Mouse (Mus musculus) MEL (cell line): ENCODE measurements around the gene Col23a1. TPM values are rescaled to one million over a fixed set of nuclear protein-coding genes. Genes with fewer than 3 reads are reported as not detected.

Source experiments
- DNase-seq: peaks from one replicate; pipeline ENCODE4 v3.0.0; 2011; ENCODE audit warnings: low read depth, low spot score
- H3K27ac ChIP-seq: 2 replicates; pipeline ENCODE4 v1.5.1; 2012; ENCODE audit warnings: low read depth, mild to moderate bottlenecking, control low read depth, low read length, moderate library complexity; ENCODE audit not compliant: control insufficient read depth
- H3K27me3 ChIP-seq, 2 experiments: fragments of 150-350 bp in 1 of 2; sonication (generic) in 1 of 2; 2 replicates each; pipeline ENCODE4 v1.6.1; 2012; ENCODE audit warnings: low read length in 2 of 2, mild to moderate bottlenecking in 2 of 2, improper control_type of control experiment in 1 of 2, moderate library complexity in 1 of 2; ENCODE audit not compliant: insufficient read depth in 2 of 2, control insufficient read depth in 1 of 2
- H3K36me3 ChIP-seq, 2 experiments: 2 replicates each; pipeline ENCODE4 v1.6.1; 2012 to 2014; ENCODE audit warnings: low read length in 2 of 2, improper control_type of control experiment in 1 of 2, inconsistent platforms in 1 of 2, mild to moderate bottlenecking in 1 of 2; ENCODE audit not compliant: insufficient read depth in 2 of 2, control insufficient read depth in 1 of 2
- H3K4me1 ChIP-seq, 2 experiments: fragments of 150-350 bp in 1 of 2; sonication (generic) in 1 of 2; 2 replicates each; pipeline ENCODE4 v1.6.1; 2012; ENCODE audit warnings: low read length in 2 of 2, improper control_type of control experiment in 1 of 2, mild to moderate bottlenecking in 1 of 2; ENCODE audit not compliant: insufficient read depth in 2 of 2, control insufficient read depth in 1 of 2
- H3K4me3 ChIP-seq, 2 experiments: fragments of 150-350 bp in 1 of 2; sonication (generic) in 1 of 2; 2 replicates each; pipeline ENCODE4 v1.5.1; 2012; ENCODE audit warnings: low read depth in 2 of 2, low read length in 2 of 2, mild to moderate bottlenecking in 2 of 2, moderate library complexity in 2 of 2, control low read depth in 1 of 2, improper control_type of control experiment in 1 of 2; ENCODE audit not compliant: control insufficient read depth in 1 of 2, insufficient read depth in 1 of 2
- H3K79me2 ChIP-seq: 2 replicates; pipeline ENCODE4 v1.6.1; 2012; ENCODE audit warnings: mild to moderate bottlenecking, low read length, moderate library complexity; ENCODE audit not compliant: control insufficient read depth, poor library complexity, insufficient read depth
- H3K9ac ChIP-seq: 2 replicates; pipeline ENCODE4 v1.6.1; 2012; ENCODE audit warnings: low read depth, mild to moderate bottlenecking, control low read depth, low read length, moderate library complexity; ENCODE audit not compliant: control insufficient read depth, poor library complexity, severe bottlenecking
- H3K9me3 ChIP-seq: fragments of 150-350 bp; sonication (generic); replicated peaks from 2 replicates; pipeline ENCODE4 v1.6.1; 2012; ENCODE audit warnings: mild to moderate bottlenecking, low read length, improper control_type of control experiment, moderate library complexity; ENCODE audit not compliant: insufficient read depth
- BHLHE40 ChIP-seq: IDR thresholded peaks from 2 replicates; pipeline ENCODE4 v1.6.1; 2012; ENCODE audit warnings: low read depth, mild to moderate bottlenecking, inconsistent platforms, low read length, improper control_type of control experiment, borderline replicate concordance
- CHD2 ChIP-seq: IDR thresholded peaks from 2 replicates; pipeline ENCODE4 v1.6.1; 2011; ENCODE audit warnings: low read length, improper control_type of control experiment
- EP300 ChIP-seq, 2 experiments: IDR thresholded peaks; 2 replicates each; pipeline ENCODE4 v1.6.1; 2011; ENCODE audit warnings: improper control_type of control experiment in 2 of 2, low read length in 2 of 2, low read depth in 1 of 2, mild to moderate bottlenecking in 1 of 2
- ETS1 ChIP-seq: IDR thresholded peaks from 2 replicates; pipeline ENCODE4 v1.6.1; 2012; ENCODE audit warnings: low read depth, mild to moderate bottlenecking, inconsistent platforms, low read length, improper control_type of control experiment, moderate library complexity
- GABPA ChIP-seq: IDR thresholded peaks from 2 replicates; pipeline ENCODE4 v1.6.1; 2012; ENCODE audit warnings: low read depth, mild to moderate bottlenecking, inconsistent platforms, low read length, improper control_type of control experiment, moderate library complexity
- GATA1 ChIP-seq: IDR thresholded peaks from 2 replicates; pipeline ENCODE4 v1.6.1; 2011; ENCODE audit warnings: low read depth, low read length, improper control_type of control experiment
- HCFC1 ChIP-seq: IDR thresholded peaks from 2 replicates; pipeline ENCODE4 v1.6.1; 2012; ENCODE audit warnings: low read depth, mild to moderate bottlenecking, inconsistent platforms, low read length, improper control_type of control experiment, moderate library complexity
- MAFK ChIP-seq: IDR thresholded peaks from 2 replicates; pipeline ENCODE4 v1.6.1; 2011; ENCODE audit warnings: low read depth, mild to moderate bottlenecking, low read length, improper control_type of control experiment, borderline replicate concordance
- MAZ ChIP-seq: IDR thresholded peaks from 2 replicates; pipeline ENCODE4 v1.6.1; 2012; ENCODE audit warnings: low read depth, mild to moderate bottlenecking, inconsistent platforms, low read length, improper control_type of control experiment
- MEF2A ChIP-seq: IDR thresholded peaks from 2 replicates; pipeline ENCODE4 v1.6.1; 2014; ENCODE audit warnings: low read depth, mild to moderate bottlenecking, inconsistent platforms, low read length, improper control_type of control experiment; ENCODE audit not compliant: poor library complexity, insufficient replicate concordance, severe bottlenecking; ENCODE audit errors: extremely low read depth
- MXI1 ChIP-seq: IDR thresholded peaks from 2 replicates; pipeline ENCODE4 v1.6.1; 2011; ENCODE audit warnings: mild to moderate bottlenecking, low read depth, low read length, improper control_type of control experiment
- MYB ChIP-seq: IDR thresholded peaks from 2 replicates; pipeline ENCODE4 v1.6.1; 2011; ENCODE audit warnings: mild to moderate bottlenecking, low read depth, low read length, improper control_type of control experiment
- MYC ChIP-seq: IDR thresholded peaks from 2 replicates; pipeline ENCODE4 v1.6.1; 2011; ENCODE audit warnings: low read depth, mild to moderate bottlenecking, low read length, improper control_type of control experiment, moderate library complexity
- NRF1 ChIP-seq: IDR thresholded peaks from 2 replicates; pipeline ENCODE4 v1.6.1; 2014; ENCODE audit warnings: low read depth, mild to moderate bottlenecking, inconsistent platforms, low read length, improper control_type of control experiment, moderate library complexity; ENCODE audit not compliant: poor library complexity, insufficient read depth, severe bottlenecking
- POLR2A ChIP-seq, 2 experiments: IDR thresholded peaks; 2 replicates each; pipeline ENCODE4 v1.6.1; 2011 to 2012; ENCODE audit warnings: low read length in 2 of 2, mild to moderate bottlenecking in 2 of 2, control low read depth in 1 of 2, improper control_type of control experiment in 1 of 2, low read depth in 1 of 2, moderate library complexity in 1 of 2; ENCODE audit not compliant: control insufficient read depth in 1 of 2, insufficient read depth in 1 of 2, poor library complexity in 1 of 2
- POLR2AphosphoS2 ChIP-seq: IDR thresholded peaks from 2 replicates; pipeline ENCODE4 v1.6.1; 2011; ENCODE audit warnings: low read length, improper control_type of control experiment
- POLR2AphosphoS5 ChIP-seq: IDR thresholded peaks from 2 replicates; pipeline ENCODE4 v1.6.1; 2012; ENCODE audit warnings: low read depth, borderline replicate concordance, mild to moderate bottlenecking, inconsistent platforms, low read length, moderate library complexity, mixed read lengths
- RAD21 ChIP-seq: IDR thresholded peaks from 2 replicates; pipeline ENCODE4 v1.6.1; 2011; ENCODE audit warnings: mild to moderate bottlenecking, low read depth, low read length, improper control_type of control experiment
- RCOR1 ChIP-seq: IDR thresholded peaks from 2 replicates; pipeline ENCODE4 v1.6.1; 2012; ENCODE audit warnings: low read depth, mild to moderate bottlenecking, inconsistent platforms, low read length, improper control_type of control experiment
- USF1 ChIP-seq: IDR thresholded peaks from 2 replicates; pipeline ENCODE4 v1.6.1; 2014; ENCODE audit warnings: low read depth, mild to moderate bottlenecking, inconsistent platforms, low read length, improper control_type of control experiment, moderate library complexity
- USF2 ChIP-seq, 2 experiments: IDR thresholded peaks; 2 replicates each; pipeline ENCODE4 v1.6.1; 2011 to 2012; ENCODE audit warnings: improper control_type of control experiment in 2 of 2, low read length in 2 of 2, borderline replicate concordance in 1 of 2, inconsistent platforms in 1 of 2, low read depth in 1 of 2, mild to moderate bottlenecking in 1 of 2; ENCODE audit not compliant: insufficient read depth in 1 of 2
- ZKSCAN1 ChIP-seq: IDR thresholded peaks from 2 replicates; pipeline ENCODE4 v1.6.1; 2012; ENCODE audit warnings: low read depth, mild to moderate bottlenecking, inconsistent platforms, low read length, improper control_type of control experiment, moderate library complexity
- ZNF384 ChIP-seq: IDR thresholded peaks from 2 replicates; pipeline ENCODE4 v1.6.1; 2012; ENCODE audit warnings: low read depth, mild to moderate bottlenecking, inconsistent platforms, low read length, improper control_type of control experiment
- polyA plus RNA-seq, 2 experiments: library from polyadenylated mRNA; stranded (reverse) in 1 of 2; unstranded in 1 of 2; fragments of >175 nt in 1 of 2; fragments of >200 nt in 1 of 2; gene quantifications; 2 replicates each; pipeline versions ENCODE4 v1.2.1 to v1.2.4; 2012; ENCODE audit warnings: low replicate concordance in 2 of 2, low read depth in 1 of 2; ENCODE audit not compliant: insufficient read length in 2 of 2, insufficient read depth in 1 of 2, missing spikeins in 1 of 2
- total RNA-seq: library from RNA; depleted of rRNA; stranded (reverse); fragments of 300-350 nt; gene quantifications from 2 replicates; pipeline ENCODE4 v1.2.3, GENCODE M21; 2012

The Col23a1 gene
- total and polyA plus RNA-seq, 3 experiments: under 0.01 to 0.03 TPM; not detected in 1

DNA sequence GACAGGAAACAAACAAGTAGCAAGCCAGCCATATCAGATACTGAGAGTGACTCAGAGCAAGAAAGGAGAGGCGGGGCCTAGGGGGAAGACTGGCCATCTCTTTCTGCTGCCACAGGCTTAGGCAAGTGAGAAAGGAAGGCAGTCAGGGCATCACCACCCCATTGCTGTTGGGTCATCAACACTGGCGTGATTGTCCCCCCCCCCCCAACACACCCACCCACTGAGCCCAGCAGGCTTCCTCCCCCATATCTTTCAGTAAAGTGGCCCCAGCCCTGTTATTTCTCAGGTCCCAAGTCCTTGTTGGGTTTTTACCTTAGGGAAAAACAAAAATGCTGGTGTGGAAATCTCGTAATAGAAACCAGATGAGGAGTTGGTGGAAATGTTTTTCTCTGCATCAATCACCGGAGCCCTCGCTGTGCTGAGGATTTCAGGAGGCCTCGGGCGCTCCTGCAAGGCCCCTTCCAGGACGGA, 195.4 kb downstream of the Col23a1 start:
- no peak overlapping the region for H3K27ac ChIP-seq
- no peak for DNase-seq
- no peaks in the 10 kb centered on the region for H3K79me2 ChIP-seq
- no peaks in the 10 kb centered on the region for H3K27me3 ChIP-seq
- H3K4me1 ChIP-seq: no peaks in the 10 kb centered on the region
- H3K4me3 ChIP-seq: no peak overlapping the region
- H3K9ac ChIP-seq: no peak overlapping the region
- no peak for TF ChIP-seq USF2 (IDR thresholded peaks at IDR 0.05; ENCODE audit: borderline replicate concordance in 1 of 2, insufficient read depth in 1 of 2, low read depth in 1 of 2, low read length in 2 of 2)
- TF ChIP-seq BHLHE40: no peak
- TF ChIP-seq HCFC1: no peak
- no peak for TF ChIP-seq GABPA
- TF ChIP-seq POLR2AphosphoS2: no peak
- TF ChIP-seq MYB: no peak
- no peak for TF ChIP-seq MYC
- TF ChIP-seq MAFK: no peak
- no peak for TF ChIP-seq ETS1
- TF ChIP-seq ZNF384: no peak
- no peak for TF ChIP-seq NRF1
- TF ChIP-seq MAZ: no peak
- no peak for TF ChIP-seq GATA1
- no peak for TF ChIP-seq MEF2A
- TF ChIP-seq POLR2A (IDR thresholded peaks at IDR 0.05; ENCODE audit: control insufficient read depth in 1 of 2, insufficient read depth in 1 of 2, low read depth in 1 of 2, low read length in 2 of 2, poor library complexity in 1 of 2): no peak
- no peak for TF ChIP-seq RCOR1
- no peak for TF ChIP-seq ZKSCAN1
- no peaks in the 10 kb centered on the region for H3K9me3 ChIP-seq
- no peaks in the 10 kb centered on the region for H3K36me3 ChIP-seq

GRCm38 (mm10) chr11:51485775-51486464, 196.2 kb downstream of the Col23a1 start:
- Histone ChIP-seq H3K9ac (no peak overlapping the region), H3K79me2 (no peaks in the 10 kb centered on the region), H3K9me3 (no peaks in the 10 kb centered on the region), H3K4me1 (no peaks in the 10 kb centered on the region), H3K4me3 (no peak overlapping the region), H3K27me3 (no peaks in the 10 kb centered on the region), H3K27ac (no peak overlapping the region), H3K36me3 (no peaks in the 10 kb centered on the region)
- TF ChIP-seq POLR2AphosphoS5 (no peak), EP300 (IDR thresholded peaks at IDR 0.05; ENCODE audit: low read depth in 1 of 2, low read length in 2 of 2) (no peak), MYB (no peak), RCOR1 (no peak), RAD21 (no peak), POLR2A (IDR thresholded peaks at IDR 0.05; ENCODE audit: control insufficient read depth in 1 of 2, insufficient read depth in 1 of 2, low read depth in 1 of 2, low read length in 2 of 2, poor library complexity in 1 of 2) (no peak), HCFC1 (no peak), CHD2 (no peak), USF1 (no peak), MXI1 (no peak), GATA1 (no peak), MAFK (no peak), POLR2AphosphoS2 (no peak)
- no peak for DNase-seq
